Mouse (Mus musculus) megakaryocyte, embryonic 14.5 days (primary cell): ENCODE data around the gene Abca7.

Experiments
- FLI1 ChIP-seq: IDR thresholded peaks from 2 replicates; pipeline ENCODE4 v1.6.1; 2012; ENCODE audit warnings: low read length, inconsistent platforms, mixed read lengths
- GATA1 ChIP-seq: IDR thresholded peaks from 3 replicates; pipeline ENCODE4 v1.6.1; 2012; ENCODE audit warnings: mixed read lengths, low read length, inconsistent platforms, borderline replicate concordance

DNA sequence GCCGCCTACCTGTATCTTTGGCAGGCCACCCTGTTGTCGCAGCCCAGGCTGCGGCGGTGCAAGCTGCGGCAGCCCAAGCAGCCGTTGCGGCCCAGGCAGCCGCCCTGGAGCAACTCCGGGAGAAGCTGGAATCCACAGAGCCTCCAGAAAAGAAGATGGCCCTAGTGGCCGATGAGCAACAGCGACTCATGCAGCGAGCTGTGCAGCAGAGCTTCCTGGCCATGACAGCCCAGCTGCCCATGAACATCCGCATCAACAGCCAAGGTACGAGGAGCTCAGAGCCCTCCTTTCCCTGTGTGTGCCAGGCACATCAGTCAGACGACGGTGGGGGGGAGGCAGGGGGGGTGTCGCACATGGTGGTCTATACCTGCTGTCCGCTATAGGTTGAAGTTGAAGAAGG is 45.6 kb upstream of the Abca7 start:
- TF ChIP-seq GATA1 (no peak), FLI1 (no peak)
